Mouse (Mus musculus): ENCODE results near the gene Olfr165. TPM values are rescaled to one million over a fixed set of nuclear protein-coding genes. Genes with fewer than 3 reads are reported as not detected.

Olfr165 gene
- not detected in 2 replicates for polyA plus RNA-seq (2021; fragmentation: Nextera tagmentation)
- long read RNA-seq, experiment 1: 0 reads
- long read RNA-seq, experiment 2: 0 reads

DNA sequence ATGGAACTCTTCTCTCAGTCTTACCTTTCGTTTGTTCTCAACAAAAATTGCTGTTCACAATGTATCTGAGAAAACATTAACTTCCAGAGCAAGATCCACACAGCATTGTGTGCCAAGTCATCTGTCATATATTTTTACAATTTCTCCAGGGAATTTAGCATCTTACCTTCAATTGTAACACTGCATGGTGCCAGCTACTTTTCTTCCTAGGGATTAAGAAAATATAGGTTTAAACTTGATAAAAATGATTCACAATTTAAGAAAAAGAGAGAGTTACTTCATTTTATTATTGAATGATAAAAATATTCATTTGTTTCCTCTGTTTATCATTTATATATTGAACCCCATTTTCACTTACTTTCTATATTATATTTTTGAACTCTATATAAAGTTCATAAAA is at the start of gene Olfr165:
Olfr165 (minus strand) TSS at position 101 of the 400 bp plus-strand sequence.

Other genes with a start within 250 kb of the Olfr165 start
- gene Olfr164, start 109.1 kb downstream of the Olfr165 start, polyA plus RNA-seq (2021; fragmentation: Nextera tagmentation): not detected in 2 replicates
- gene Olfr166, start 60.6 kb upstream of the Olfr165 start, polyA plus RNA-seq (2021; fragmentation: Nextera tagmentation): not detected in 2 replicates
- not detected in 2 replicates for gene Olfr167, start 99.1 kb upstream of the Olfr165 start, polyA plus RNA-seq (2021; fragmentation: Nextera tagmentation)
- gene Olfr168, start 112.4 kb upstream of the Olfr165 start, polyA plus RNA-seq (2021; fragmentation: Nextera tagmentation): not detected in 2 replicates
- gene Olfr169, start 148.7 kb upstream of the Olfr165 start, polyA plus RNA-seq (2021; fragmentation: Nextera tagmentation): not detected in 2 replicates
- gene Olfr170, start 188.7 kb upstream of the Olfr165 start, polyA plus RNA-seq (2021; fragmentation: Nextera tagmentation): not detected in 2 replicates
- not detected in 2 replicates for gene Olfr171, start 206.8 kb upstream of the Olfr165 start, polyA plus RNA-seq (2021; fragmentation: Nextera tagmentation)

Data from left cerebral cortex, adult 6 months (tissue).